Mouse (Mus musculus): ENCODE data around the gene Rp9.
"Not testable (repeated sequence)": the region's sequence is repeated elsewhere in the genome, so short reads cannot be mapped to it uniquely, and the experiment has no call there.

Gene Rp9

GRCm38 (mm10) chr9:22419877-22420276, 49.7 kb downstream of the Rp9 start:
- no peak for DNase-seq (ENCODE audit: low spot score)

- peak; percentile 36 for DNase-seq (ENCODE audit: low spot score)
These were observed 52.0 kb downstream of the Rp9 start for GRCm38 (mm10) chr9:22417547-22417946.

- no peak for DNase-seq (ENCODE audit: low spot score)
These were observed 53.4 kb downstream of the Rp9 start for GRCm38 (mm10) chr9:22416187-22416586.

GRCm38 (mm10) chr9:22411002-22411857, 58.3 kb downstream of the Rp9 start, which contains the start of gene 9530077C05Rik:
Gene 9530077C05Rik, plus strand, starts transcription at chr9:22411513.
- DNase-seq (ENCODE audit: low spot score) = peak; percentile 94

- no peak for DNase-seq (ENCODE audit: low spot score)
These were observed 60.0 kb downstream of the Rp9 start for GRCm38 (mm10) chr9:22409501-22409900.

- DNase-seq (ENCODE audit: low spot score) = not testable (repeated sequence)
These were observed 61.2 kb downstream of the Rp9 start for GRCm38 (mm10) chr9:22408344-22408743.

- not testable (repeated sequence) for DNase-seq (ENCODE audit: low spot score)
These were observed 61.9 kb downstream of the Rp9 start for GRCm38 (mm10) chr9:22407633-22408032.

- DNase-seq (ENCODE audit: low spot score) = no peak
These were observed 64.1 kb downstream of the Rp9 start for GRCm38 (mm10) chr9:22405414-22405813.

GRCm38 (mm10) chr9:22403501-22403900, 66.0 kb downstream of the Rp9 start:
- DNase-seq (ENCODE audit: low spot score) = not testable (repeated sequence)

GRCm38 (mm10) chr9:22402976-22403375, 66.6 kb downstream of the Rp9 start:
- DNase-seq (ENCODE audit: low spot score) = no peak

- no peak for DNase-seq (ENCODE audit: low spot score)
These were observed 67.5 kb downstream of the Rp9 start for GRCm38 (mm10) chr9:22402001-22402400.

- DNase-seq (ENCODE audit: low spot score) = no peak
These were observed 70.5 kb downstream of the Rp9 start for GRCm38 (mm10) chr9:22399021-22399420.

- DNase-seq (ENCODE audit: low spot score) = no peak
These were observed 74.8 kb downstream of the Rp9 start for GRCm38 (mm10) chr9:22394725-22395124.

- no peak for DNase-seq (ENCODE audit: low spot score)
These were observed 79.2 kb downstream of the Rp9 start for GRCm38 (mm10) chr9:22390390-22390789.

GRCm38 (mm10) chr9:22389736-22390245, 79.8 kb downstream of the Rp9 start:
- DNase-seq (ENCODE audit: low spot score) = no peak

- DNase-seq (ENCODE audit: low spot score) = peak; percentile 94
These were observed 80.5 kb downstream of the Rp9 start, which contains the start of gene Anln for GRCm38 (mm10) chr9:22389021-22389476. Gene Anln, minus strand, starts transcription at chr9:22389188.

GRCm38 (mm10) chr9:22388401-22388980, 81.1 kb downstream of the Rp9 start:
- DNase-seq (ENCODE audit: low spot score) = no peak

GRCm38 (mm10) chr9:22387901-22388300, 81.6 kb downstream of the Rp9 start:
- DNase-seq (ENCODE audit: low spot score) = no peak

GRCm38 (mm10) chr9:22385890-22386289, 83.7 kb downstream of the Rp9 start:
- no peak for DNase-seq (ENCODE audit: low spot score)

GRCm38 (mm10) chr9:22376086-22376485, 93.5 kb downstream of the Rp9 start:
- DNase-seq (ENCODE audit: low spot score) = no peak

- no peak for DNase-seq (ENCODE audit: low spot score)
These were observed 96.8 kb downstream of the Rp9 start for GRCm38 (mm10) chr9:22372760-22373159.

GRCm38 (mm10) chr9:22368030-22368429, 101.5 kb downstream of the Rp9 start:
- no peak for DNase-seq (ENCODE audit: low spot score)

- no peak for DNase-seq (ENCODE audit: low spot score)
These were observed 102.9 kb downstream of the Rp9 start for GRCm38 (mm10) chr9:22366621-22367020.
